Mouse (Mus musculus): ENCODE measurements around the gene Zfp239.
"Not testable (repeated sequence)": the region's sequence is repeated elsewhere in the genome, so short reads cannot be mapped to it uniquely, and the experiment has no call there.

Gene Zfp239

GRCm38 (mm10) chr6:117861848-117862247 is at the start of gene Zfp239:
TSS of gene Zfp239 (plus strand) at chr6:117862100.
- DNase-seq (ENCODE audit: low spot score), result no peak

- no peak for DNase-seq (ENCODE audit: low spot score)
Measured at GRCm38 (mm10) chr6:117814681-117815080, 47.2 kb upstream of the Zfp239 start.

GRCm38 (mm10) chr6:117817108-117817541 is 44.8 kb upstream of the Zfp239 start:
- no peak for DNase-seq (ENCODE audit: low spot score)

- no peak for DNase-seq (ENCODE audit: low spot score)
Measured at GRCm38 (mm10) chr6:117820327-117820726, 41.6 kb upstream of the Zfp239 start.

GRCm38 (mm10) chr6:117825369-117825768 is 36.5 kb upstream of the Zfp239 start:
- DNase-seq (ENCODE audit: low spot score), result peak; percentile 22

- DNase-seq (ENCODE audit: low spot score), result peak; percentile 39
Measured at GRCm38 (mm10) chr6:117828273-117828672, 33.6 kb upstream of the Zfp239 start.

GRCm38 (mm10) chr6:117840686-117841510 is 21.0 kb upstream of the Zfp239 start, which contains the start of gene Zfp637:
TSS of gene Zfp637 (plus strand) at chr6:117841180.
- DNase-seq (ENCODE audit: low spot score), result peak; percentile 76

GRCm38 (mm10) chr6:117841511-117841955 is 20.4 kb upstream of the Zfp239 start:
- DNase-seq (ENCODE audit: low spot score), result no peak

GRCm38 (mm10) chr6:117844597-117844996 is 17.3 kb upstream of the Zfp239 start:
- DNase-seq (ENCODE audit: low spot score), result no peak

GRCm38 (mm10) chr6:117846671-117847070 is 15.2 kb upstream of the Zfp239 start:
- not testable (repeated sequence) for DNase-seq (ENCODE audit: low spot score)

- no peak for DNase-seq (ENCODE audit: low spot score)
Measured at GRCm38 (mm10) chr6:117847772-117848171, 14.1 kb upstream of the Zfp239 start.

- no peak for DNase-seq (ENCODE audit: low spot score)
Measured at GRCm38 (mm10) chr6:117848577-117848976, 13.3 kb upstream of the Zfp239 start.

- no peak for DNase-seq (ENCODE audit: low spot score)
Measured at GRCm38 (mm10) chr6:117851747-117852146, 10.2 kb upstream of the Zfp239 start.

- no peak for DNase-seq (ENCODE audit: low spot score)
Measured at GRCm38 (mm10) chr6:117857990-117858389, 3.9 kb upstream of the Zfp239 start.

- no peak for DNase-seq (ENCODE audit: low spot score)
Measured at GRCm38 (mm10) chr6:117862465-117862864, 565 bp downstream of the Zfp239 start.

GRCm38 (mm10) chr6:117862899-117863620 is 1.2 kb downstream of the Zfp239 start:
- no peak for DNase-seq (ENCODE audit: low spot score)

- no peak for DNase-seq (ENCODE audit: low spot score)
Measured at GRCm38 (mm10) chr6:117863751-117864150, 1.9 kb downstream of the Zfp239 start.

GRCm38 (mm10) chr6:117868187-117868586 is 6.3 kb downstream of the Zfp239 start:
- DNase-seq (ENCODE audit: low spot score), result no peak

GRCm38 (mm10) chr6:117871034-117871433 is 9.1 kb downstream of the Zfp239 start:
- DNase-seq (ENCODE audit: low spot score), result no peak

GRCm38 (mm10) chr6:117873450-117873849 is 11.6 kb downstream of the Zfp239 start:
- DNase-seq (ENCODE audit: low spot score), result not testable (repeated sequence)

GRCm38 (mm10) chr6:117874621-117875281 is 12.9 kb downstream of the Zfp239 start:
- no peak for DNase-seq (ENCODE audit: low spot score)

GRCm38 (mm10) chr6:117878700-117879407 is 17.0 kb downstream of the Zfp239 start:
- no peak for DNase-seq (ENCODE audit: low spot score)

Data from ovary, postnatal 10 days (tissue).